9 mouse cellular contexts compared by ENCODE assay signal in the genomic region with DNA sequence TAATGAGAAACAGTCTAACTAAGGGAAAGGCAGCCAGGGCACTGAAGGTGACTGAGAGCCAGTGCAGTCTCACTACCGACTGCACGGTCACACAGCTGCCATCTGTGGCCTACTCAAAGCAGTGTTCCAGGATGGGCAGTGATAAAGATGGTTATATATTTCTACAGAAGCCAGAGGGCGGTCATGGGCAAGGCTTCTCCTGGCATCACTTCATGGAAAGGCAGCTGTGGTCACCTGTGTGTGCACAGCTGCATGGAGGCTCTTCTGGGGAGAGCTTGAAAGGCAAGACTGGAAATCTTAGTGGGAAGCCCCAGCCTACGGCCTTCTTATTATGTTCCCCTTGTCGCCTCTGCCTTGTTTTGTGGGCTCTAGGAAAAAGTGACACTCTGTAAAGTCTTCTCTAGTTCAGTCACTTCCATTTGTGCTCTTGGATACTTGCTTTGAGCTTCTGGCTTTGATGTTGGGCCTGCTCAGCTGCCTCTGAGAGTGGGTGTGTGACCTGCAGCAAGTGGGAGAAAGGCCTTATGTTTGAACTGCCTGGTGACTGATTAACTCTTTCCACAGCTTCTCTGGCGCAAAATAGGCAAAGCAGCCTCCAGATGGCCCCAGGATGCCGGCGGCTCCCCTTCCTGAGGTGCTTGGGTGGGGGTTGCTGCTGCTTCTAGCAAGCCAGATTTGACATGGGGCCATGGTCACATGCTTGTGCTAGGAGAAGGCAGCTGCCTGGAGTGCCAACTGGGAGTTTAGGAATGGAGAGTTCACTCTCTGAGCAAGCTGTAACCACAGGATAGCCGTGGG.
A peak's percentile ranks its signal among the peaks of the same experiment; 100 is the strongest.
DNase-seq lines count a peak whose midpoint lies in the region.
"Had no signal": no experiment of that assay in that cellular context is flagged by ENCODE, and none has a peak within 500 bp of the region (broad histone marks: within the 10 kb centered on the region; RNA-seq: fewer than 3 reads in every experiment).

No protein-coding gene starts in this region.

- DNase-seq in heart, adult 11 months, result peak; percentile 88
- DNase-seq in heart, postnatal 36 days, result no peak
- DNase-seq in retina, embryonic 14.5 days (ENCODE audit: low spot score), result peak; percentile 13
- no peak for DNase-seq in retina, postnatal 1 day
- peak; percentile 43 for DNase-seq in kidney, postnatal 10 days
- no peak for DNase-seq in layer of hippocampus, adult 9-11 months
- no peak for DNase-seq in natural killer cell, adult 2 months (ENCODE audit: low spot score in 2 of 2)
- no peak for DNase-seq in ovary, adult 18-20 months (ENCODE audit: low spot score)
- DNase-seq: adrenal gland, adult 2 months had no signal

- intact Hi-C loops in heart, postnatal 36 days (cut with DNase I), result no loop called here

Comparison
In these comparisons a context has a peak if more than half of its experiments do, and no peak if none do; other contexts are left out.
1. DNase-seq: peak in heart, adult 11 months (single experiment), retina, embryonic 14.5 days (single experiment) and kidney, postnatal 10 days (single experiment); none in heart, postnatal 36 days (0 of 2), retina, postnatal 1 day (single experiment), layer of hippocampus, adult 9-11 months (single experiment), natural killer cell, adult 2 months (0 of 2) and ovary, adult 18-20 months (single experiment).